Mouse (Mus musculus) frontal cortex, postnatal 10 days (tissue): ENCODE results near the gene Slc22a2.
"Not testable (repeated sequence)": the region's sequence is repeated elsewhere in the genome, so short reads cannot be mapped to it uniquely, and the experiment has no call there.

Experiments
- DNase-seq, 2 experiments: peaks; one replicate each; pipeline ENCODE4 v3.0.0; 2022; ENCODE audit warnings: low spot score in 2 of 2, mixed read lengths in 1 of 2

The Slc22a2 gene

DNA sequence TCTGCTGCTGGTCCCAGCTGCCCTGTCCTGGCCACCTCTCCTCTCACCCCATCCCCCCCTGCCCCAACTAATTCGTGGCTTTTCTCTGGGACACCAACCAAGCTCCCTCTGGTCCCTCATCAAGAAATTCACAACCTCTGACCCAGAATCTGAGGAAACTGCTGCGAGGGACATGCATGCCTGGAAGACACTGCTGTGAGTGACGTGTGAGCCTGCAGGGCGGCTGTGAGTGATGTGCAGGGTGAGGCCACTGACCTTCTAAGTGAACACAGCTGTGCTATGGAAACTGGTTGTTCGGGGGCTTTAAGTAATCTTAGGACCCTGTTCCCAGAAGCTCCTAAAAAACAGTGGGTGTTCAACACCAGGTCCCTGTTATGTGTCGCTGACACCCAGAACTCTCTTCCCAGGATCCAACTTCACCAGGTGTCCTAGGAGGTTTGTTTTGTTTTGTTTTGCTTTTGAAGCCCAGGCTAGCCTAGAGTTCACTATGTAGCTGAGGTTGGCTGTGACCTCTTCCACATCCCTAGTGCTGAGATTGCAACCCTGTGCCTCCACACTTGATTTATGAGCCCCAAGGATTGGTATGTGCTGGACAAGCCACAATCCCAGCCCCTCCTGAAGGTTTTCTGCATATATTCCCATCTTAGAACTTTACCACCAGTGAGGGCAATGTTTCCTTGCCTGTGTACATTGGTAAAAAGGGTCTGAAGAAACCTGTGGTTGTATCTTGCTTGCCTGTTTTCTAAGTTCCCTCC is 47.2 kb downstream of the Slc22a2 start:
- no peak for DNase-seq

- no peak for DNase-seq
Measured at GRCm38 (mm10) chr17:12631771-12632600, 48.1 kb downstream of the Slc22a2 start.

GRCm38 (mm10) chr17:12634814-12635213 is 50.9 kb downstream of the Slc22a2 start:
- no peak for DNase-seq

GRCm38 (mm10) chr17:12639585-12639984 is 55.7 kb downstream of the Slc22a2 start:
- DNase-seq: no peak

DNA sequence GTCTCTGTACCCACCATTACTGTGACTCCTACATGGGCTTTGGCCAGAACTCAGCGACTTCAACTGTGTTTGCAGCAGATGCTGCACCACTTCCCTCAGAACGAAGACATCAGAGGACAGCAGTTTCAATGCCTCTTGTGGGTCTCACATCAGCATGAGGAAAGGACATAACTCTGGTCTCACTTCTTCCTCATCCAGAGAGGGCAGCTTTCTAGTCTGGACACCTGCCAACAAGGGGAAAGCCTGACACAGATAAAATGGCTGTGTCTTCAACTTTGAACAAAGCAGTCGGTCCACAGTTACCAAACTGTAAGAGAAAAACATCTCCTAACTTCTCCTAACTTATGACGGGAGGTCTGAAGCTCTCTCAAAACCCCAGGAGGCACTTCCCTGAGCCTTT is 57.2 kb downstream of the Slc22a2 start:
- DNase-seq: no peak

DNA sequence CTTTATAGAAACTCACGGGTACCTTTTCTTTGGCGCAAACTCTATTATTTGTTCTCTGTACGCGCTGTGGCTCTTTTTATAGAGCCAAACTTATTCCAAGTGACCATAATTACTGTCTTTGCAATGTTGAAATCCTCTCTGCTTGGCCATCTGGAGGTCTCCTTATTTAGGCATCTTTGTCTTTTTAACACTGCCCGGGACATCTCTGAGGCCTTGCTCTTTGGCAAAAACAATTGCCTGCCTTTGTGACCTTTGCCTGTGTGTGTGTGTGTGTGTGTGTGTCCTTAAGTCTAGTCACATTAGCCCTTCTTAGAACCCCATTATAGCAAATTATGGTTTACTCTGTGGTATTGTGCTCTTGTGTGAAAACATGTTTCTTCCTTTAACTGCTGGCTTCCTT is 61.5 kb downstream of the Slc22a2 start:
- DNase-seq: no peak

DNA sequence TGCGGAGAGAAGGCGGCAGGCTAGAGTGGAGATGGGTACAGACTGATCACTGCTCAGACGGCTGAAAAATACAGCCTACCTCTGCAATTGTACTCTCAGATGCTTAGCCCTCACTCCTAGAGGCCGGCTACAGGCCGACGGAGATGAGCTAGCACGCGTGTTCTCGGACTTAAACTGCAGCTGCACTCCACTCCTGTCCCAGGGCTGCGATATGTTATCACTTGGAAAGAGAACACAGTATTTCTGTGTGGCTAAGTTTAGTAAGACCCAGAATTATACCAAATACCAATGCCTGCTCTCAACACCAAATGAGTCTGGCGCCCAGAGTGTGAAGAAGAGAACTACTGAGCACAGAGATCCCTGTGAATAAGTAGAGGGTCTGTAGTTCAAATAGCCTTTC is 68.7 kb downstream of the Slc22a2 start:
- DNase-seq: no peak

GRCm38 (mm10) chr17:12654061-12654460 is 70.1 kb downstream of the Slc22a2 start:
- no peak for DNase-seq

- DNase-seq: no peak
Measured at GRCm38 (mm10) chr17:12655826-12656225, 71.9 kb downstream of the Slc22a2 start.

GRCm38 (mm10) chr17:12658784-12659183 is 74.9 kb downstream of the Slc22a2 start:
- no peak for DNase-seq

- DNase-seq: no peak
Measured at GRCm38 (mm10) chr17:12659233-12659632, 75.3 kb downstream of the Slc22a2 start.

GRCm38 (mm10) chr17:12660572-12661260 is 76.8 kb downstream of the Slc22a2 start:
- no peak for DNase-seq

GRCm38 (mm10) chr17:12664156-12664555 is 80.2 kb downstream of the Slc22a2 start:
- no peak for DNase-seq

DNA sequence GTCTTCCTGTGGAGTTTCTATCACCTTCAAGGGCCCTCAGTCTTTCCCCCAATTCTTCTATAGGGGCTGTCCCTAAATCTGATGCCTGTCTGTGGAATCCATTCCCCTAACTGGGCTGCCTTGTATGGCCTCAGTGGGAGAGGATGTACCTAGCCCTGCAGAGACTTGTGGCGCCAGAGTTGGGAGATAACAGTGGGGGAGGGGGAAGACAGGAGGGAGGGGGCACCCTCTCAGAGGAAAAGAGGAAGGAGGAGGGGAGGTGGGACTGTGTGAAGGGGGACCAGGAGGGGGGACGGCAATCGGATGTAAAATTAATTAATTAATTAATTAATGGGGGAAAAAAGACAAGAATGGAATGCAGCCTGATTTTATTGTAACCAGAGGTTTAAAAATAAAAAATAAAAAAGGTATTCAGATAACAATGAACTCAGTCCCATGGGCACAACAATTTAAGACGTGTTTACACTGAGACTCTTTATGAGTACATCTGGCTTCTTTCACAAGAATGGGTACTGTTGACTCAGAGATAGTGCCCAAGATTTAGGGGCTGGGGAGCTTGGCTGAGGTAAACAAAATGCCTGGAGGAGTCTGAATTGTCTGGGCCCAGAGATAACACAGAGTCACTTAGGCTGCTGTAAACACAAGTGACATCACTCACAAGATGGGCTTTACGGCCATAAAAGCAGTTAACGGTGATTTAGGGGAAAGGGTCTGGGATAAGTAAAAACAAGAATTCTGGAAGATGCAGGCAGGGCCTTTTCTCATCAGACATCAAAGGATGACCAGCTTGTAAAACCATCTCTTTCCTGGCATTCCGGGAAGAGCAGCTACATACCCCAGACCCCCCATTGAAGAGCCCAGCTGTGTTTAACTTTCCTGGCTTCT is 84.8 kb downstream of the Slc22a2 start:
- DNase-seq: no peak

GRCm38 (mm10) chr17:12669363-12669679 is 85.4 kb downstream of the Slc22a2 start:
- DNase-seq: no peak

DNA sequence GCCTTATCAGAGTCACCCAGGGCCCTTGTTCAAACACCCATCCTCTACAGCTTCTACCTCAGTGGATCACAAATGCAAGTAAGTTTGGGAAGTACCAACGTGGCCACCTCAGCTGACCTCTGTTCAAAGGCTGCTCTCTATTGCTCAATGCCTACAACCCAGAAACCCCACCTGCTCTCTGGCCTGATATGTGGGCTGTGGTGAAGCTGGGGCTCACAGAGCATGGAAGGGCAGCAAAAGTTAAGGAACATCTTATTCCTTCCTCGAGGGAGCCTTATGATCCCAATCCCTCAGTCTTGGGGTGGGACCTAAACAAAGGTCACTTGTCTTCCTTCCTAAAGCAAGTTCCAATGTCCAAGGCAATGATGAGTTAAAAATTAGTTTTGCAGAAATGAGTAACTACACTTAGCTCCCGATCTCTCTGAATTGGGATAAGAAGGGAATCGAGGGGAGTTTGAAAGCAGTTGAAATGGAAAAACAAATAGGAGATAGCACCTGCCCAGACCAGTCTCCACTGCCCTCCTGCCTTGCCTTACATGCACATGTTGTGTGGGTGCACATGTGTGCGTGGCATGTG is 87.2 kb downstream of the Slc22a2 start:
- DNase-seq: no peak

DNA sequence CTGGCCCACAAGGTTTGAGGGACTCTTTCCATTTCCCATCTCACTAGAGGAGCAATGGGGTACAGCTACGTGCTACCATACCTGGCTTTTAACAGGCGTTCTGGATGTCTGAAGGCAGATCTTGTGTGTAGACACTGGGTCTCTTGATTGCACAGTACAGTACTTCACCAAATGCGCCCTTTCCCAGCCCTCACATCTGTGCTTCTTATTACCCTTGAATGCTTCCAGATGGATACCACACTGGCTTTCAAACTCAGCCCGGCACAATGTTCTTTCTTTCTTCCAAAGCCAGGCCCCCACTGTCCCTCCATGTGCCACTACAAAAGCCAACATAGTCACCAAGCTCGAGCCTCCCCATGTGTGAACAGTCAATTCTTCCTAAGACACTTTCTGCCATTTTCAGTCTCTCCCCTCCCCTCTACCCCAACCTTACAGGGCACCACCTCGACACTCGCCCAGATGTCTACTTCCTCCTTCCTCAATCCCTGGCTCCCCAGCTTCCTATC is 88.4 kb downstream of the Slc22a2 start:
- no peak for DNase-seq

- no peak for DNase-seq
Measured at GRCm38 (mm10) chr17:12673871-12674270, 89.9 kb downstream of the Slc22a2 start.

DNA sequence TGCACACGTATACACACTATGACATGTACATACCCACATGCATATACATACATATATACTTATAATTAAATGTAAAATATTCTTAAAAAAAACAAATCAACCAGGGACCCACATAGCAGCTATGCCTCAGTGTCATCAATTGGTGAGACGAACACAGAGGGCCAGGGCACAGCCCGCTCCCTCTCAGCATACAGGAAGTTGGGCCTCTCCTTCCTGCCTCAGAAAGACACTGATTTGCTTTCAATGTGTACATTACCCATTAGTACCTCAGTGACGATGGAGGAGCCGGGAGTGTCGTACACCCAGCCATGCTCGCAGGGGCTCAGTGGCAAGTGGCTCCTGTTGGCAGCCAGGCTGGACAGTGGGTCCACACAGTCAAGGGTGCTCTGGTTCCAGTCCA is 91.0 kb downstream of the Slc22a2 start:
- not testable (repeated sequence) for DNase-seq

DNA sequence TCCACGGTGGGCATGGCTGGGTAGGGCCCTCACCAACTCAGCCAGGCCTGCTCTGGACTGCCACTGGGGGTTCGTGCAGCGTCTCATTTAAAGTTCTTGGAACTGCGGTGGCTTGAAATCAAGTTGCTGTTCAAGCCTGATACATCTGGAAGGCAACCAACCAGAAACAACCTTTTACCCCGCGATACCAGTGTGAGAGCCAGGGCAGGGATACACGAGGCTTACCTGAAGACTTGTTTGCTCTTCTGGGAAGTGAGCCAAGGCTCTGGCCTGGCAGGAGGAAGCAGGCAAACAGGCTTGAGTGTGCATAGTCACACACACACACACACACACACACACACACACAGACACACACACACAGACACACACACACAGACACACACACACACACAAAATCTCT is 91.7 kb downstream of the Slc22a2 start, which contains the start of gene Slc22a1:
Gene Slc22a1, minus strand, starts transcription at position 184 of the 400 bp plus-strand sequence.
- DNase-seq: no peak

DNA sequence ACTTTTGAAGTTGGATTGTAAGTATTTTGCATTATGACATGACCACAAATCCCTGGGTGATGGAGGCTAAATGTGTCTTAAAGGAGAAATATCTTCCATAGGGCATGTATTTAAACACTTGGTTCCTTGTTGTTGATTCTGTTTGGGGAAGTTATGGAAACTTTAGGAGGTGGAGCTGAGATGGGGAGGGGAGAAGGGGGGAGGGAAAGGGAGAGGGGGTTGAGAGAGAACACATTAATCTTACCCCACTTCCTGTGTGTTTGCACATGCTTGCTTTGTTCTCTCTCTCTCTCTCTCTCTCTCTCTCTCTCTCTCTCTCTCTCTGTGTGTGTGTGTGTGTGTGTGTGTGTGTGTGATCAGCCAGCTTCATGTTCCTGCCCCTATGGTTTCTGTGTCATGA is 93.2 kb downstream of the Slc22a2 start:
- DNase-seq: no peak
